Mouse (Mus musculus): ENCODE results near the gene Vmn1r231.

GRCm38 (mm10) chr17:20946636-20947035 lies 41.7 kb upstream of the Vmn1r231 start:
- TF ChIP-seq POLR2A (IDR thresholded peaks at IDR 0.05; ENCODE audit: insufficient read length, low read depth) (no peak), E2F4 (IDR thresholded peaks at IDR 0.05; ENCODE audit: insufficient read depth) (no peak), MYOD1 (IDR thresholded peaks at IDR 0.05; ENCODE audit: control insufficient read depth in 1 of 3, insufficient read length in 2 of 3, low read depth in 2 of 3) (no peak), USF1 (IDR thresholded peaks at IDR 0.05; ENCODE audit: low read depth) (no peak), POLR2AphosphoS2 (IDR thresholded peaks at IDR 0.05; ENCODE audit: insufficient read length, low read depth) (no peak)

Measured in myocyte (in vitro differentiated cells).